Mouse (Mus musculus): ENCODE measurements around the gene Acvr2b.
A peak's percentile ranks its signal among the peaks of the same experiment; 100 is the strongest.

Gene Acvr2b

GRCm38 (mm10) chr9:119408898-119409664, 7.2 kb downstream of the Acvr2b start:
- DNase-seq = no peak

DNA sequence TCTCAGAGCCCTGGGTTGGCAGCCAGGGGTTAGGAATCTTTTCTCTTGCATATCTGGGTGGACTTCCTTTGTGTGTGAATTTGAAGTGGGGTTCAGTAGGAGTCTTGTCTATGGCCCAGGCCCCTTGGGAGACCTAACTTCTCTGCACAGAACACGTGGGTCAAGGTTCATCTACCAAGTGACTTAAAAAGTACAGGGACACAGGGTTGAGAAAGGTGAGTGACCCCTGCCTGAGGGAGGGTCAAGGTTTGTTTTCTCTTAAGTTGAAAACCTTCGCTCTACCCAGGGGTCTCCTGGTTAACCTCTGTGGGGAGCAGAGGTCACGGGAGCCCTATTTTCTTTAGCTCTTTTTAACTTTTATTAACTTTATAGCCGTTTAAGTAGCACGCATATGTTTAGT, 7.9 kb downstream of the Acvr2b start:
- peak; percentile 57 for DNase-seq

DNA sequence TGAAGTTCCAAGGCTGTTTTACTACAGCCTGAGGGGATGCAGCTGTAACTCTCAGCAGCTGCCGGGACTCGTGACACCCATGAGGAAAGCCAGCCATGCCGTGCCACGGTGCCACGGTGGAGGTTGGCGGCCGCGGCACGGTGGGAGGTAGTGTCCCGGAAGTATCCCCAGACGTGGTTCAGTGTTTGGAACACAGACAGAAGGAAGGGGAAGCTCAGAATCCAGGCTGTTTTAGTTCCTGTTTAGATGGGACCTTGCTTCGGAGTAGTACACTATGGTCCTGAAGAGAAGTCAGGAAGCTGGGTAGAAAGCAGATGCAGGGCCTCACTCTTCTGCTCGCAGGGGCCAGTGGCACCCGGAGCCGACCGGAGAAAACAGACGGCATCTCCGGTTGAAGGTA, 16.1 kb downstream of the Acvr2b start:
- no peak for DNase-seq

- DNase-seq = no peak
Observed at GRCm38 (mm10) chr9:119419852-119420438, 18.0 kb downstream of the Acvr2b start.

DNA sequence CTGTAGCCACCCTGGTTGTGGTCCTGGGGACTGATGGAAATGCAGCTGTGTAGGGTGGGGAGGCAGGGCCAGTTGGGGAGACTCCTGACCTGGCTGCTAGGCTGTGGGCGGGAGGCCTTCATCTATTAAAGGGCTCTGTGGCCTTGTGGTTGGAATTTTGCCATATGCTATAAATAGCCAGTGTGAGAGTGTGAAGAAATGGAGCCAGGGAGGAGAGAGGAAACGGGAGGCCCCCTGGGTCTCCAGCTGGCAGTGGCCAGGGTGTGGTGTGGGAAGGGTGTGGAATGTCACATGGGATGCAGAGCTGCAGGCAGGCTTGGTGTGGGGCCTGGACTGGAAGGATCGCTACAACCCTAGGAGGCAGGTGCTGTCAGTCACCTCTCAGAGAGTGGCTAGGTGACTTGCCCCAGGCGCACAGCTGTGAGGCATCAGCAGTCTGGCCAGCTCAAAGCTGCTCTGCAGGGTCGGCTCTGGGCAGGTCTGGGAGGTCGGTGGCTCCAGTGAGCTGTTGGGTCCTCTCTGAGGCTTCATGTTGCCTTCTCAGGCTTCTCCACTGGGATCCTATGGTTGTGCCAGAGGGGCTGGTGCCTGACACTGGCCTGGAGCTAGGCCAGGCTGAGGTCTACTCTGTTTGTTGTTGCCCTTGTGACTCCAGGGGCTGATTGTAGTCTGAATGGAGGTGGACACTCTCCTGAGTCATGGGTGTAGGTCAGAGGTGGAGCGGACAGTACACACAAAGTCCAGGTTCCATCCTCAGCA, 23.5 kb downstream of the Acvr2b start:
- DNase-seq = peak; percentile 74

GRCm38 (mm10) chr9:119425976-119426415, 24.1 kb downstream of the Acvr2b start:
- no peak for DNase-seq

- DNase-seq = peak; percentile 38
Observed at GRCm38 (mm10) chr9:119426483-119426882, 24.6 kb downstream of the Acvr2b start.

GRCm38 (mm10) chr9:119430311-119430710, 28.4 kb downstream of the Acvr2b start:
- peak; percentile 89 for DNase-seq

GRCm38 (mm10) chr9:119435855-119436254, 33.9 kb downstream of the Acvr2b start:
- no peak for DNase-seq

GRCm38 (mm10) chr9:119438065-119438464, 36.1 kb downstream of the Acvr2b start:
- DNase-seq = no peak

- no peak for DNase-seq
Observed at GRCm38 (mm10) chr9:119438498-119439000, 36.6 kb downstream of the Acvr2b start.

- DNase-seq = peak; percentile 98
Observed at GRCm38 (mm10) chr9:119444738-119445429, 43.0 kb downstream of the Acvr2b start, which contains the start of gene Exog. Gene Exog, plus strand, starts transcription at chr9:119444943.

- DNase-seq = no peak
Observed at GRCm38 (mm10) chr9:119445737-119446136, 43.8 kb downstream of the Acvr2b start.

GRCm38 (mm10) chr9:119455967-119456366, 54.0 kb downstream of the Acvr2b start:
- DNase-seq = no peak

GRCm38 (mm10) chr9:119457122-119457521, 55.2 kb downstream of the Acvr2b start:
- DNase-seq = no peak

- DNase-seq = peak; percentile 61
Observed at GRCm38 (mm10) chr9:119460410-119460809, 58.5 kb downstream of the Acvr2b start.

GRCm38 (mm10) chr9:119465056-119465455, 63.1 kb downstream of the Acvr2b start:
- no peak for DNase-seq

GRCm38 (mm10) chr9:119465595-119465994, 63.7 kb downstream of the Acvr2b start:
- DNase-seq = peak; percentile 40

- DNase-seq = no peak
Observed at GRCm38 (mm10) chr9:119469691-119470353, 67.9 kb downstream of the Acvr2b start.

DNA sequence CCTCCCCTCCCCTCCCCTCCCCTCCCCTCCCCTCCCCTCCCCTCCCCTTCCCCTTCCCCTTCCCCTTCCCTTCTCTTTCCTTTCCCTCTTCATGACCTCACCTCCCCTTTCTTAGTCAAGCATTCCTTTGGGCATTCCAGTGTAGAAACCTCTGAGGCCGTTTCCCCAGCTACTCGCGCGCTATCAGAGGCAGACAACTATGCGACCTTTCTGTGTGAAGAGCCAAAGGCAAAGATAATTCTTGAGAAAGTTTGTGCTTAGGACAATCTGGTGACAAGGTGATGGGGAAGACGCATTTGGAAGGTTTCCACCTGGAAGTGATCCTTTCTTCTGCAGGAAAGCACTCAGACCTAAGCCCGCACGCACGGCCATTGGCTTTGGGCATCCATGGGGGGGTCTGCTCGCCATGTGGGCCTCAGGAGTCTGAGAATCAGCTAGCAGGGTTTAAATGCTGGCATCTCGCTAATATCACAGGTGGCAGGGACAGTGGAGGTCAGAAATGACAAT, 70.5 kb downstream of the Acvr2b start:
- DNase-seq = no peak

GRCm38 (mm10) chr9:119473011-119473410, 71.1 kb downstream of the Acvr2b start:
- DNase-seq = peak; percentile 74

GRCm38 (mm10) chr9:119473608-119474164, 71.8 kb downstream of the Acvr2b start:
- DNase-seq = no peak

All from kidney, adult 9 months (tissue).